Mouse (Mus musculus): Measurements from ENCODE around the gene Thrap3. TPM values are rescaled to one million over a fixed set of nuclear protein-coding genes. Genes with fewer than 3 reads are reported as not detected.

Gene Thrap3
- polyA plus RNA-seq, 1 experiment from 2014 or later = 143 TPM

- Histone ChIP-seq H3K9me3 (replicated peaks; ENCODE audit: control insufficient read depth, low read length) (no peaks in the 10 kb centered on the region), H3K36me3 (ENCODE audit: control insufficient read depth, insufficient read depth) (peaks cover 26% of the 10 kb centered on the region), H3K9ac (ENCODE audit: low read length) (peak overlapping the region; percentile 88), H3K4me3 (ENCODE audit: low read length) (no peak overlapping the region; the same call in 1 of the 2 replicates), H3K27ac (ENCODE audit: low read length) (peak overlapping the region; percentile 82), H3K4me1 (ENCODE audit: control insufficient read depth, insufficient read depth, low read length) (peaks cover 19% of the 10 kb centered on the region), H3K27me3 (ENCODE audit: control insufficient read depth, insufficient read depth, low read length) (no peaks in the 10 kb centered on the region), H3K4me2 (ENCODE audit: low read depth, low read length) (peak overlapping the region; percentile 96; the same call in 1 of the 2 replicates)
- ATAC-seq (replicated peaks; ENCODE audit: extremely low read depth, insufficient read depth, low FRiP score) = no peak
- WGBS = 55% methylated on average over 4 of the region's 4 CpGs
Measured at GRCm38 (mm10) chr4:126163685-126164084, 38.9 kb downstream of the Thrap3 start.

- Histone ChIP-seq H3K36me3 (ENCODE audit: control insufficient read depth, insufficient read depth) (peaks cover 21% of the 10 kb centered on the region), H3K4me2 (ENCODE audit: low read depth, low read length) (peak within 1 kb of the TSS; percentile 96), H3K4me3 (ENCODE audit: low read length) (peak within 1 kb of the TSS; percentile 65), H3K4me1 (ENCODE audit: control insufficient read depth, insufficient read depth, low read length) (peaks cover 19% of the 10 kb centered on the region), H3K27ac (ENCODE audit: low read length) (peak within 1 kb of the TSS; percentile 82), H3K9me3 (replicated peaks; ENCODE audit: control insufficient read depth, low read length) (no peaks in the 10 kb centered on the region), H3K27me3 (ENCODE audit: control insufficient read depth, insufficient read depth, low read length) (no peaks in the 10 kb centered on the region), H3K9ac (ENCODE audit: low read length) (peak within 1 kb of the TSS; percentile 88)
- ATAC-seq (replicated peaks; ENCODE audit: extremely low read depth, insufficient read depth, low FRiP score) = peak; percentile 38
- WGBS = 6% methylated on average over 22 of the region's 22 CpGs
Measured at GRCm38 (mm10) chr4:126163067-126163659, 39.4 kb downstream of the Thrap3 start, which contains the start of gene Sh3d21. TSS of gene Sh3d21 (minus strand) at chr4:126163491.

GRCm38 (mm10) chr4:126162544-126163066, 40.0 kb downstream of the Thrap3 start:
- H3K4me1 ChIP-seq (ENCODE audit: control insufficient read depth, insufficient read depth, low read length) = peaks cover 19% of the 10 kb centered on the region
- no peaks in the 10 kb centered on the region for H3K9me3 ChIP-seq (replicated peaks; ENCODE audit: control insufficient read depth, low read length)
- no peaks in the 10 kb centered on the region for H3K27me3 ChIP-seq (ENCODE audit: control insufficient read depth, insufficient read depth, low read length)
- ATAC-seq (replicated peaks; ENCODE audit: extremely low read depth, insufficient read depth, low FRiP score) = peak; percentile 93
- peaks cover 16% of the 10 kb centered on the region for H3K36me3 ChIP-seq (ENCODE audit: control insufficient read depth, insufficient read depth)
- WGBS = 1% methylated on average over 44 of the region's 44 CpGs
- peak overlapping the region; percentile 88 for H3K9ac ChIP-seq (ENCODE audit: low read length)
- peak overlapping the region; percentile 65 for H3K4me3 ChIP-seq (ENCODE audit: low read length)
- H3K4me2 ChIP-seq (ENCODE audit: low read depth, low read length) = peak overlapping the region; percentile 96
- peak overlapping the region; percentile 82 for H3K27ac ChIP-seq (ENCODE audit: low read length)

- H3K27me3 ChIP-seq (ENCODE audit: control insufficient read depth, insufficient read depth, low read length) = no peaks in the 10 kb centered on the region
- H3K4me3 ChIP-seq (ENCODE audit: low read length) = peak overlapping the region; percentile 65
- no peak for ATAC-seq (replicated peaks; ENCODE audit: extremely low read depth, insufficient read depth, low FRiP score)
- peak overlapping the region; percentile 88 for H3K9ac ChIP-seq (ENCODE audit: low read length)
- peak overlapping the region; percentile 96 for H3K4me2 ChIP-seq (ENCODE audit: low read depth, low read length)
- peaks cover 13% of the 10 kb centered on the region for H3K36me3 ChIP-seq (ENCODE audit: control insufficient read depth, insufficient read depth)
- H3K27ac ChIP-seq (ENCODE audit: low read length) = 0 out of 2 replicates have a peak overlapping the region, but pooled peaks have one; percentile 37
- H3K9me3 ChIP-seq (replicated peaks; ENCODE audit: control insufficient read depth, low read length) = no peaks in the 10 kb centered on the region
- WGBS = 70% methylated on average over 9 of the region's 9 CpGs
- H3K4me1 ChIP-seq (ENCODE audit: control insufficient read depth, insufficient read depth, low read length) = peaks cover 19% of the 10 kb centered on the region
Measured at GRCm38 (mm10) chr4:126161986-126162385, 40.6 kb downstream of the Thrap3 start.

- peaks cover 8% of the 10 kb centered on the region for H3K36me3 ChIP-seq (ENCODE audit: control insufficient read depth, insufficient read depth)
- no peaks in the 10 kb centered on the region for H3K27me3 ChIP-seq (ENCODE audit: control insufficient read depth, insufficient read depth, low read length)
- H3K9me3 ChIP-seq (replicated peaks; ENCODE audit: control insufficient read depth, low read length) = no peaks in the 10 kb centered on the region
- ATAC-seq (replicated peaks; ENCODE audit: extremely low read depth, insufficient read depth, low FRiP score) = no peak
- 88% methylated on average over 6 of the region's 6 CpGs for WGBS
- H3K9ac ChIP-seq (ENCODE audit: low read length) = no peak overlapping the region
- H3K27ac ChIP-seq (ENCODE audit: low read length) = no peak overlapping the region
- no peak overlapping the region for H3K4me3 ChIP-seq (ENCODE audit: low read length)
- peaks cover 19% of the 10 kb centered on the region for H3K4me1 ChIP-seq (ENCODE audit: control insufficient read depth, insufficient read depth, low read length)
- no peak overlapping the region for H3K4me2 ChIP-seq (ENCODE audit: low read depth, low read length)
Measured at GRCm38 (mm10) chr4:126161456-126161855, 41.1 kb downstream of the Thrap3 start.

GRCm38 (mm10) chr4:126160981-126161380, 41.6 kb downstream of the Thrap3 start:
- no peak for ATAC-seq (replicated peaks; ENCODE audit: extremely low read depth, insufficient read depth, low FRiP score)
- no peak overlapping the region for H3K27ac ChIP-seq (ENCODE audit: low read length)
- H3K9ac ChIP-seq (ENCODE audit: low read length) = no peak overlapping the region
- peaks cover 5% of the 10 kb centered on the region for H3K36me3 ChIP-seq (ENCODE audit: control insufficient read depth, insufficient read depth)
- no peak overlapping the region for H3K4me2 ChIP-seq (ENCODE audit: low read depth, low read length)
- peaks cover 15% of the 10 kb centered on the region for H3K4me1 ChIP-seq (ENCODE audit: control insufficient read depth, insufficient read depth, low read length)
- no peaks in the 10 kb centered on the region for H3K27me3 ChIP-seq (ENCODE audit: control insufficient read depth, insufficient read depth, low read length)
- H3K9me3 ChIP-seq (replicated peaks; ENCODE audit: control insufficient read depth, low read length) = no peaks in the 10 kb centered on the region
- 92% methylated on average over 8 of the region's 8 CpGs for WGBS
- H3K4me3 ChIP-seq (ENCODE audit: low read length) = no peak overlapping the region

- H3K4me1 ChIP-seq (ENCODE audit: control insufficient read depth, insufficient read depth, low read length) = peaks cover 13% of the 10 kb centered on the region
- 66% methylated on average over 8 of the region's 8 CpGs for WGBS
- no peak overlapping the region for H3K4me3 ChIP-seq (ENCODE audit: low read length)
- H3K27ac ChIP-seq (ENCODE audit: low read length) = no peak overlapping the region
- no peak overlapping the region for H3K9ac ChIP-seq (ENCODE audit: low read length)
- H3K4me2 ChIP-seq (ENCODE audit: low read depth, low read length) = no peak overlapping the region
- no peak for ATAC-seq (replicated peaks; ENCODE audit: extremely low read depth, insufficient read depth, low FRiP score)
- no peaks in the 10 kb centered on the region for H3K9me3 ChIP-seq (replicated peaks; ENCODE audit: control insufficient read depth, low read length)
- no peaks in the 10 kb centered on the region for H3K27me3 ChIP-seq (ENCODE audit: control insufficient read depth, insufficient read depth, low read length)
- no peaks in the 10 kb centered on the region for H3K36me3 ChIP-seq (ENCODE audit: control insufficient read depth, insufficient read depth)
Measured at GRCm38 (mm10) chr4:126159455-126159854, 43.1 kb downstream of the Thrap3 start.

- Histone ChIP-seq H3K4me1 (ENCODE audit: control insufficient read depth, insufficient read depth, low read length) (peaks cover 6% of the 10 kb centered on the region; the same call in 1 of the 2 replicates), H3K36me3 (ENCODE audit: control insufficient read depth, insufficient read depth) (no peaks in the 10 kb centered on the region), H3K4me3 (ENCODE audit: low read length) (no peak overlapping the region), H3K9me3 (replicated peaks; ENCODE audit: control insufficient read depth, low read length) (no peaks in the 10 kb centered on the region), H3K4me2 (ENCODE audit: low read depth, low read length) (no peak overlapping the region), H3K27ac (ENCODE audit: low read length) (no peak overlapping the region), H3K27me3 (ENCODE audit: control insufficient read depth, insufficient read depth, low read length) (no peaks in the 10 kb centered on the region), H3K9ac (ENCODE audit: low read length) (no peak overlapping the region)
- WGBS = 89% methylated on average over 6 of the region's 6 CpGs
- no peak for ATAC-seq (replicated peaks; ENCODE audit: extremely low read depth, insufficient read depth, low FRiP score)
Measured at GRCm38 (mm10) chr4:126157562-126157961, 45.0 kb downstream of the Thrap3 start.

GRCm38 (mm10) chr4:126156617-126157016, 45.9 kb downstream of the Thrap3 start:
- Histone ChIP-seq H3K36me3 (ENCODE audit: control insufficient read depth, insufficient read depth) (no peaks in the 10 kb centered on the region), H3K9me3 (replicated peaks; ENCODE audit: control insufficient read depth, low read length) (no peaks in the 10 kb centered on the region), H3K4me3 (ENCODE audit: low read length) (no peak overlapping the region), H3K27me3 (ENCODE audit: control insufficient read depth, insufficient read depth, low read length) (no peaks in the 10 kb centered on the region), H3K4me1 (ENCODE audit: control insufficient read depth, insufficient read depth, low read length) (0 out of 2 replicates have a peak, but pooled peaks cover 2% of the 10 kb centered on the region), H3K27ac (ENCODE audit: low read length) (no peak overlapping the region), H3K4me2 (ENCODE audit: low read depth, low read length) (no peak overlapping the region), H3K9ac (ENCODE audit: low read length) (no peak overlapping the region)
- 65% methylated on average over 5 of the region's 5 CpGs for WGBS
- ATAC-seq (replicated peaks; ENCODE audit: extremely low read depth, insufficient read depth, low FRiP score) = no peak
